Mouse (Mus musculus) T-helper 2 cell (primary cell): Measurements from ENCODE around the gene Ptprd.

Experiments used
- in situ Hi-C: fragments of 300-600 bp; cut with MboI, MseI; formaldehyde crosslinking; loops from one replicate; pipeline ENCODE4 v1.15.1; 2025; ENCODE audit warnings: high pct_unique_total_duplicates

The Ptprd gene

GRCm38 (mm10) chr4:77249801-77250200 lies 962.0 kb downstream of the Ptprd start:
- in situ Hi-C loops, result no loop called here

GRCm38 (mm10) chr4:77248918-77249317 lies 962.8 kb downstream of the Ptprd start:
- in situ Hi-C loops, result no loop called here

GRCm38 (mm10) chr4:77241852-77242455 lies 969.8 kb downstream of the Ptprd start:
- in situ Hi-C loops, result no loop called here

- in situ Hi-C loops, result no loop called here
Measured at GRCm38 (mm10) chr4:77238144-77238543, 973.6 kb downstream of the Ptprd start.

- in situ Hi-C loops, result no loop called here
Measured at GRCm38 (mm10) chr4:77233243-77233642, 978.5 kb downstream of the Ptprd start.

GRCm38 (mm10) chr4:77168866-77169265 lies 1042.9 kb downstream of the Ptprd start:
- in situ Hi-C loops, result no loop called here

- in situ Hi-C loops, result no loop called here
Measured at GRCm38 (mm10) chr4:77157601-77158000, 1054.2 kb downstream of the Ptprd start.

GRCm38 (mm10) chr4:77155561-77155960 lies 1056.2 kb downstream of the Ptprd start:
- in situ Hi-C loops, result no loop called here

- in situ Hi-C loops, result no loop called here
Measured at GRCm38 (mm10) chr4:77155037-77155436, 1056.7 kb downstream of the Ptprd start.

- in situ Hi-C loops, result loop anchor here (10.0 to 25.0 kb wide), 2 partner anchors 863 to 1350 kb away; no protein-coding TSS in a partner anchor
Measured at GRCm38 (mm10) chr4:77124852-77125251, 1086.9 kb downstream of the Ptprd start.

- in situ Hi-C loops, result no loop called here
Measured at GRCm38 (mm10) chr4:77110894-77111293, 1100.9 kb downstream of the Ptprd start.

GRCm38 (mm10) chr4:77107291-77107690 lies 1104.5 kb downstream of the Ptprd start:
- in situ Hi-C loops, result no loop called here

- in situ Hi-C loops, result no loop called here
Measured at GRCm38 (mm10) chr4:77083165-77083564, 1128.6 kb downstream of the Ptprd start.

- in situ Hi-C loops, result no loop called here
Measured at GRCm38 (mm10) chr4:77077607-77078006, 1134.2 kb downstream of the Ptprd start.

GRCm38 (mm10) chr4:77050536-77051207 lies 1161.1 kb downstream of the Ptprd start:
- in situ Hi-C loops, result no loop called here

GRCm38 (mm10) chr4:77004483-77004882 lies 1207.3 kb downstream of the Ptprd start:
- in situ Hi-C loops, result no loop called here

- in situ Hi-C loops, result loop anchor here (25.0 kb wide), 1 partner anchor 1834 kb away; no protein-coding TSS in a partner anchor
Measured at GRCm38 (mm10) chr4:76996172-76996571, 1215.6 kb downstream of the Ptprd start.

GRCm38 (mm10) chr4:76989961-76990360 lies 1221.8 kb downstream of the Ptprd start:
- in situ Hi-C loops, result loop anchor here (25.0 kb wide), 1 partner anchor 1828 kb away; no protein-coding TSS in a partner anchor

GRCm38 (mm10) chr4:76977056-76977809 lies 1234.5 kb downstream of the Ptprd start:
- in situ Hi-C loops, result loop anchor here (25.0 kb wide), 1 partner anchor 1815 kb away; no protein-coding TSS in a partner anchor

GRCm38 (mm10) chr4:76948251-76948650 lies 1263.5 kb downstream of the Ptprd start:
- in situ Hi-C loops, result loop anchor here (5.0 kb wide), 1 partner anchor 441 kb away; no protein-coding TSS in a partner anchor

GRCm38 (mm10) chr4:76941382-76942360 lies 1270.1 kb downstream of the Ptprd start:
- in situ Hi-C loops, result no loop called here
